Mouse (Mus musculus) cortical plate, adult 2 months (tissue): ENCODE measurements around the gene Mms22l.

ENCODE experiments used
- CTCF ChIP-seq: fragments of 200-500 bp; IDR thresholded peaks from 2 replicates; pipeline ENCODE4 v1.5.1; 2011; ENCODE audit warnings: mild to moderate bottlenecking, control low read depth, low read length; ENCODE audit not compliant: insufficient read depth; ENCODE audit errors: extremely low read depth
- POLR2A ChIP-seq: fragments of 200-500 bp; IDR thresholded peaks from 2 replicates; pipeline ENCODE4 v1.6.1; 2011; ENCODE audit warnings: mild to moderate bottlenecking, low read length, control low read depth; ENCODE audit not compliant: insufficient read depth; ENCODE audit errors: extremely low read depth

DNA sequence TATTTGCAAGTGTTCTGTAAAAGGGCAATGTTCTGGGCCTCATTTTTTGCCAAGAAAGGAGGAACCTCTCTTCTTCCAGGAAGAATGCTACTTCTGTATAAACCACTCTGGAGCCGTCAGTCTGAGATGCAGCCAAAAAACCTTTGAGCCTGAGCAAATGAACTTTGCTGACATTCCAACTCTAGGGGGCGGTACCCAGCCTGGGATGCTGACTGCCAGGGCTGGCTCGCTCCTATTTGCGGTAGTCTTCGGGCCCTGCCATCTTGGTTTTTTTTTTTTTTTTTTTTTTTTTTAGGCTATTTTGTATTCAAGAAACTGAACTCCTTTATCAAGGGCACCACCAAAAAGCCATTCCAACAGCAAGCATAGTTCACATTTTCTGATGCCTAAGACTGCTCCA lies 124.2 kb downstream of the Mms22l start:
- TF ChIP-seq CTCF (no peak), POLR2A (no peak)
